Mouse (Mus musculus) cerebellum, adult 18-20 months (tissue): ENCODE results near the gene Pou5f1.

Experiments
- DNase-seq, 2 experiments: peaks; one replicate each; pipeline ENCODE4 v3.0.0; 2021

The Pou5f1 gene

DNA sequence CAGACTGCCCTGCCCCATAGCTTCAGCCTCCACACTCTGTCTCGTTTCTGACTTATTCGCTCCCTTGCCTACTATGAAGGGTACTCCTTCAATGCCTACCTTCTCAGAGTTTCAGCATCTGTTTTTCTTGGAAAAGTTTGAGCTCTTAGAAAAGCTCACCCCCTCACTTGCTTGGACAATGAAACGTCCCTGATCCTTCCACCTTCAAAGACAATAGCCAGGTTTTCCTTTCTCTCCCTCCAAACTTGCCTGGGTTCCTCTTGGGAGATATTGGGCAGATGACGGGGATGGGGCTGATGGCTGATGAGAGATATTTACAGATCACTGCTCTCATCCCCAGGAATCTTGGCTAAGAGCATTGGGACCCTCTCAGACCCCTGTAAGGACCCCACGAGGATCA is 48.5 kb downstream of the Pou5f1 start:
- no peak for DNase-seq

DNA sequence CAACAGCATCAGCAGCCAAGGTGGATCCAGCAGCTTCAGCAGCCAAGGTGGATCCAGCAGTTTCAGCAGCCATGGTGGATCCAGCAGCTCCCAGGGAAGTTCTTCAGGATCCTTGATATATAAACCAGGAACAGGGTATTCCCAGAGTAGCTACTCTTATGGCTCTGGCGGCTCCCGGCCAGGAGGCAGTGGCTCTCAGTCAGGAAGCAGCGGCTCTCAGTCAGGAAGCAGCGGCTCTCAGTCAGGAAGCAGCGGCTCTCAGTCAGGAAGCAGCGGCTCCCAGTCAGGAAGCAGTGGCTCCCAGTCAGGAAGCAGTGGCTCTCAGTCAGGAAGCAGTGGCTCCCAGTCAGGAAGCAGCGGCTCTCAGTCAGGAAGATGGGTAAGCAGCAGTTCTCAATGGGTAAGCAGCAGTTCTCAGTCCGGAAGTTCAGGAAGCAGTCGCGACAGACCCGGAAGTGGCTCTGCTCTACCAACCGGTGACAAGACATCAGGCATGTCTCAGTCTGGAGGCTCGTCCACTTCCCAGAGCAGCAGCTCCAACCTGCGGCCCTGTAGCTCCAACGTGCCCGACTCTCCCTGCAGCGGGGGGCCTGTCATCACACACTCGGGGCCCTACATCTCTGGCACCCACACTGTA is 49.1 kb downstream of the Pou5f1 start:
- no peak for DNase-seq

DNA sequence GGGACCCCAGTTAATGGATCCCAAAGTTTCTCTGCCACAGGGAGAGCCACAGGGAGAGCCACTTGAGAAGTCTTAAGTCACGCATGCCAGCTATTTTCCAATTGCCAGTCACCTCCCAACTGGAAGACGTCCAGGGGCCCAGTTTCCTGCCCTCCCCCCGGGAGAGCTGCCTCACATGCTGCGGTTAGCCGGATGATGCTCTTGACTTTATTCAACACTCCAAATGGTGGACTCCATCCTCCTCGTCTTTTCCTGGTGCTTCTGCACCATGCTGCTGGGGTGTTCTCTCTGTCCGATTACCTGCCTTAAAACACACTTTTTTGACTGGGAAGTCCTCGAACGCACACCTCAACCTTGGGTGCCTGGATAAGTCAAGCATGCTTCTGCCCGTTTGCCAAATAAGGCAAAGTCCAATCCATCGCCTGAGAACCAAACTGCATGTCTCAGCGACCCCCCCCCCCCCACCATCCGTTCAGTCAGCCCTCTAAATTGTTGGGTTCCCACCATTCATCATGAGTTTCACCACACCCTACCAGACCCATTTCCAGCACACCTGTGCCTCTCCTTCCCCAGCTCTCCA is 50.5 kb downstream of the Pou5f1 start:
- DNase-seq = no peak

DNA sequence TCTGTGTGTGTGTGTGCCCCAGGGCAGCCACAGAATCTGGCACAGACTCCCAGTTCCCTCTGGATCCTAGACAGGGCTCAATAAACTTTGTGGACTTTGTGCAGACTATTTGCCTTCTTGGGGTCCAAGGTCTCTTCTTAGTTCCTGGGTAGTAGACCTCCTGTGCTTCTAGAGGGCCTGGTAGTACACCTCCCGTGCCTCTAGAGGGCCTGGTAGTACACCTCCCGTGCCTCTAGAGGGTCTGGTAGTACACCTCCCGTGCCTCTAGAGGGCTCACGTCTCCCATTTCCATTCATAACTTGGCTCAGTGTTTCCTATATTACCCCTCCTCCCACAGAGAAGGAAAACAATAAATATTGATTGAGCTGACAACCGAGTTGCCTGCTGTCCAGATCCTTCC is 51.0 kb downstream of the Pou5f1 start:
- peak in 1 of 2 experiments; percentile 38 for DNase-seq

DNA sequence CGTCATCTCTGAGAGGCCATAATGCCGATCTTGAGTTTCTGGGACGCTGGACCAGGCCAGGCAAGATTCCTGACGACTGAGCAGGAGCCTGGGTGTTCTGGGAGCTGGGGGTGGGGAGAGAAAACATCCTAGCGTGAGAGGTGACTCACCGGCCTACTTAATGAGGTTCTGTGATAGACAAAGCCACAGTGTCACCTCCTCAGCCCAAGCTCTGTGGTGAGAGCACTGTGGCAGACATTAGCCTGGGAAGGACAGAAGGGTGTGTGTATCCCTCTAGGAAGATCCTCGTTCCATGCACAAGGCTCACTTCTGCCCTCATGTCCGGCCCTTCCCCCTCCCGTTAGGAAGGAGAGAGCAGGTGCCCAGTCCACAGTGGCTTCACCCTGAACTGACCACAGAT is 51.5 kb downstream of the Pou5f1 start:
- DNase-seq = no peak

DNA sequence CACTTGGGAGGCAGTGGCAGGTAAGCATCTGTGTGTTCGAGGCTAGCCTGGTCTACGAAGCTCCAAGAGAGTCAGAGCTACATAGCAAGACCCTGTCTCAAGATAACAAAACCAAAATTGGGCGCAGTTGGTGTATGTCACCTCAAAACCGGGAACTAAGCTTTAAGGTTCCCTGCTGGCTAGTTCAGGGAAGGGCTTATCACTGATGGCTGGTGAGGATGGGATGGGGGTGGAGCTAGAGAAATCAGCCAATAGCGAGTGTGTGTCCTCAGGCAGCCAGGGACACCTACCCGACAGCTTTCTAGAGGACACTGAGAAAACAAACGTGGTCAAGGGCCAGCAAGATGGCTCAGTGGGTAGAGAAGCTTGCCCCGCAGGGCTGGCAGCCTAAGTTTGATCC is 52.4 kb downstream of the Pou5f1 start:
- no peak for DNase-seq
